Mouse (Mus musculus) embryonic fibroblast, embryonic 13.5 days (primary cell): ENCODE measurements around the gene Adh5. TPM values are rescaled to one million over a fixed set of nuclear protein-coding genes. Genes with fewer than 3 reads are reported as not detected.

ENCODE experiments used
- H3K27ac ChIP-seq: 2 replicates; pipeline ENCODE4 v1.5.1; 2012; ENCODE audit warnings: low read length, control low read depth, inconsistent platforms; ENCODE audit not compliant: insufficient read depth
- H3K4me1 ChIP-seq: 2 replicates; pipeline ENCODE4 v1.6.1; 2011; ENCODE audit warnings: low read length; ENCODE audit not compliant: control insufficient read depth, insufficient read depth
- H3K4me3 ChIP-seq: 2 replicates; pipeline ENCODE4 v1.5.1; 2011; ENCODE audit warnings: mild to moderate bottlenecking, control low read depth, low read length; ENCODE audit not compliant: insufficient read depth
- CTCF ChIP-seq: IDR thresholded peaks from 2 replicates; pipeline ENCODE4 v1.5.1; 2011; ENCODE audit warnings: mild to moderate bottlenecking, control low read depth, low read length, moderate library complexity, borderline replicate concordance; ENCODE audit not compliant: insufficient read depth
- POLR2A ChIP-seq: IDR thresholded peaks from 2 replicates; pipeline ENCODE4 v1.6.1; 2011; ENCODE audit warnings: low read depth, mild to moderate bottlenecking, control low read depth, low read length, moderate library complexity
- polyA plus RNA-seq: library from polyadenylated mRNA; stranded (reverse); fragments of >200 nt; gene quantifications from 2 replicates; pipeline ENCODE4 v1.2.4, GENCODE M21; 2011; ENCODE audit warnings: low read depth; ENCODE audit not compliant: missing spikeins, insufficient read length

Adh5 gene
- polyA plus RNA-seq, 1 experiment, result 124 TPM

- no peak overlapping the region for H3K27ac ChIP-seq
- H3K4me3 ChIP-seq, result no peak overlapping the region
- no peaks in the 10 kb centered on the region for H3K4me1 ChIP-seq
- TF ChIP-seq POLR2A (no peak), CTCF (no peak)
These were observed 57.2 kb downstream of the Adh5 start for GRCm38 (mm10) chr3:138499854-138500740.

GRCm38 (mm10) chr3:138503754-138504153 is 60.9 kb downstream of the Adh5 start:
- no peak overlapping the region for H3K27ac ChIP-seq
- no peak overlapping the region for H3K4me3 ChIP-seq
- no peak for TF ChIP-seq POLR2A
- no peak for TF ChIP-seq CTCF
- H3K4me1 ChIP-seq, result no peaks in the 10 kb centered on the region

Other genes starting within 250 kb of the Adh5 start
- gene 4930579F01Rik, start 249.3 kb upstream of the Adh5 start, polyA plus RNA-seq, result not detected in 2 replicates
- 5.4 and 11.9 TPM in 2 replicates for gene Adh7, start 225.3 kb upstream of the Adh5 start, polyA plus RNA-seq
- 2.2 and 7.2 TPM in 2 replicates for gene Adh1, start 182.1 kb upstream of the Adh5 start, polyA plus RNA-seq
- not detected in 2 replicates for gene Adh6a, start 129.8 kb upstream of the Adh5 start, polyA plus RNA-seq
- gene Adh6b, start 101.3 kb upstream of the Adh5 start, polyA plus RNA-seq, result not detected in 2 replicates
- gene Adh4, start 27.6 kb upstream of the Adh5 start, polyA plus RNA-seq, result not detected in 2 replicates
- 62.3 and 63.5 TPM in 2 replicates for gene Metap1, start 46.4 kb downstream of the Adh5 start, polyA plus RNA-seq
- gene Eif4e, start 83.1 kb downstream of the Adh5 start, polyA plus RNA-seq, result 248 and 280 TPM in 2 replicates